8 mouse cellular contexts compared by ENCODE assay signal in genomic region chr10:110455838-110456493, GRCm38 (mm10). TPM values are rescaled to one million over a fixed set of nuclear protein-coding genes. Genes with fewer than 3 reads are reported as not detected.
DNase-seq lines count a peak whose midpoint lies in the region; ATAC-seq and TF ChIP-seq lines count a peak whose summit lies in the region.

TSS of gene Nav3 (minus strand) at chr10:110456204.

- WGBS in forebrain, embryonic 14.5 days: 1% methylated on average over 15 of the region's 50 CpGs
- WGBS in liver, embryonic 15.5 days (ENCODE audit: insufficient replicate concordance): 0% methylated on average over 26 of the region's 50 CpGs
- 0% methylated on average over 15 of the region's 50 CpGs for WGBS in neural tube, embryonic 15.5 days

- H3K27ac ChIP-seq in ES-E14 (ENCODE audit: insufficient read depth, low read depth, low read length, poor library complexity, severe bottlenecking): no peak within 1 kb of the TSS
- peak within 1 kb of the TSS; percentile 91 for H3K27ac ChIP-seq in forebrain, embryonic 14.5 days (ENCODE audit: low read depth, low read length)
- H3K27ac ChIP-seq in liver, embryonic 15.5 days (replicated peaks): no peak within 1 kb of the TSS
- H3K27ac ChIP-seq in neural tube, embryonic 15.5 days (replicated peaks): peak within 1 kb of the TSS; percentile 94

- in situ Hi-C loops in ES-E14 (cut with MboI; ENCODE audit: low sequenced_read_pairs in 2 of 2, unreplicated experiment in 2 of 2): no loop called here

- H3K4me2 ChIP-seq in forebrain, embryonic 14.5 days (ENCODE audit: low read length): peak within 1 kb of the TSS; percentile 69
- H3K4me2 ChIP-seq in liver, embryonic 15.5 days: peak within 1 kb of the TSS; percentile 64
- H3K4me2 ChIP-seq in neural tube, embryonic 15.5 days: peak within 1 kb of the TSS; percentile 89

- H3K9ac ChIP-seq in ES-E14 (ENCODE audit: insufficient read depth, low read depth, low read length, poor library complexity, severe bottlenecking): peak within 1 kb of the TSS; percentile 59
- H3K9ac ChIP-seq in forebrain, embryonic 14.5 days (ENCODE audit: low read length): peak within 1 kb of the TSS; percentile 90
- H3K9ac ChIP-seq in liver, embryonic 15.5 days: no peak within 1 kb of the TSS
- H3K9ac ChIP-seq in neural tube, embryonic 15.5 days (replicated peaks): peak within 1 kb of the TSS; percentile 85

- H3K27me3 ChIP-seq in forebrain, embryonic 14.5 days (replicated peaks; ENCODE audit: control insufficient read depth, insufficient read depth, low read length): no peaks in the 10 kb centered on the region
- H3K27me3 ChIP-seq in liver, embryonic 15.5 days: peaks cover 39% of the 10 kb centered on the region
- H3K27me3 ChIP-seq in neural tube, embryonic 15.5 days (replicated peaks): no peaks in the 10 kb centered on the region

- H3K4me3 ChIP-seq in ES-E14 (ENCODE audit: insufficient read depth in 1 of 2, low read depth in 1 of 2, low read length in 2 of 2, poor library complexity in 1 of 2, severe bottlenecking in 1 of 2): peak within 1 kb of the TSS; percentile 75 to 92
- peak within 1 kb of the TSS; percentile 77 for H3K4me3 ChIP-seq in forebrain, embryonic 14.5 days (ENCODE audit: low read depth, low read length)
- peak within 1 kb of the TSS; percentile 45 for H3K4me3 ChIP-seq in liver, embryonic 15.5 days (replicated peaks)
- H3K4me3 ChIP-seq in neural tube, embryonic 15.5 days (replicated peaks): peak within 1 kb of the TSS; percentile 84

- ATAC-seq in forebrain, embryonic 14.5 days: peak; percentile 94
- peak; percentile 69 for ATAC-seq in liver, embryonic 15.5 days (ENCODE audit: insufficient read depth)
- ATAC-seq in neural tube, embryonic 15.5 days (ENCODE audit: low FRiP score): peak; percentile 90

- H3K9me3 ChIP-seq in ES-E14 (ENCODE audit: control insufficient read depth, insufficient read depth, low read depth, low read length): no peaks in the 10 kb centered on the region
- H3K9me3 ChIP-seq in forebrain, embryonic 14.5 days (replicated peaks; ENCODE audit: control insufficient read depth, low read length): no peaks in the 10 kb centered on the region
- H3K9me3 ChIP-seq in liver, embryonic 15.5 days (replicated peaks): no peaks in the 10 kb centered on the region
- no peaks in the 10 kb centered on the region for H3K9me3 ChIP-seq in neural tube, embryonic 15.5 days (replicated peaks)

- intact Hi-C loops in heart, postnatal 10 days (cut with DNase I): loop anchor here (5.0 kb wide), 3 partner anchors 146 to 276 kb away; no protein-coding TSS in a partner anchor

- H3K36me3 ChIP-seq in ES-E14 (ENCODE audit: control insufficient read depth, insufficient read depth, low read length, poor library complexity, severe bottlenecking): no peaks in the 10 kb centered on the region
- no peaks in the 10 kb centered on the region for H3K36me3 ChIP-seq in forebrain, embryonic 14.5 days (ENCODE audit: control insufficient read depth, insufficient read depth, low read length)
- H3K36me3 ChIP-seq in liver, embryonic 15.5 days (replicated peaks): no peaks in the 10 kb centered on the region
- H3K36me3 ChIP-seq in neural tube, embryonic 15.5 days: no peaks in the 10 kb centered on the region

- no peaks in the 10 kb centered on the region for H3K4me1 ChIP-seq in ES-E14 (ENCODE audit: control insufficient read depth in 2 of 2, insufficient read depth in 2 of 2, low read length in 2 of 2, poor library complexity in 1 of 2)
- H3K4me1 ChIP-seq in forebrain, embryonic 14.5 days (ENCODE audit: control insufficient read depth, insufficient read depth, low read length): no peaks in the 10 kb centered on the region; the same call in 1 of the 2 replicates
- no peaks in the 10 kb centered on the region for H3K4me1 ChIP-seq in liver, embryonic 15.5 days (replicated peaks)
- H3K4me1 ChIP-seq in neural tube, embryonic 15.5 days: peaks cover 4% of the 10 kb centered on the region; the same call in 1 of the 2 replicates

- DNase-seq in ES-E14 (ENCODE audit: low read depth, low spot score): peak; percentile 30
- DNase-seq in cerebellum, adult 11 months: peak; percentile 64
- peak; percentile 88 for DNase-seq in forebrain, embryonic 14.5 days (ENCODE audit: low spot score)
- peak; percentile 73 to 75 for DNase-seq in heart, postnatal 10 days
- DNase-seq in kidney, postnatal 4 days: peak; percentile 76 to 84
- peak; percentile 40 to 60 for DNase-seq in urinary bladder, postnatal 4 days (ENCODE audit: low spot score in 2 of 2)

TF ChIP-seq in ES-E14, 5 proteins besides CTCF, POLR2A, EP300 and RAD21:
- 0 out of 2 replicates have a peak, but pooled peaks have one; percentile 6 for TF ChIP-seq HCFC1 (IDR thresholded peaks at IDR 0.05; ENCODE audit: borderline replicate concordance, insufficient read depth, low read length)
- no peak for TF ChIP-seq MAFK (IDR thresholded peaks at IDR 0.05; ENCODE audit: insufficient read depth, low read depth, low read length)
- TF ChIP-seq ZNF384 (IDR thresholded peaks at IDR 0.05; ENCODE audit: low read depth, low read length): no peak
- TF ChIP-seq ZC3H11A (IDR thresholded peaks at IDR 0.05; ENCODE audit: borderline replicate concordance, low read depth, low read length): no peak
- TF ChIP-seq CHD2 (IDR thresholded peaks at IDR 0.05; ENCODE audit: low read depth, low read length): no peak
TF ChIP-seq in ES-E14: peak in this region for 1.

RNA-seq across cellular contexts. Expression of gene Nav3, which starts in this region (rescaled TPM):
- 0.53 and 1.4 TPM in 2 replicates for total RNA-seq in ES-E14 (2012; rRNA removed)
- 17.6 and 22.0 TPM in 2 replicates for polyA plus RNA-seq in forebrain, embryonic 14.5 days (2014; fragmentation: Nextera tagmentation; extraction: Ambion mirVana)
- 10 to 100 TPM; 14.6 to 20.6 TPM for total RNA-seq in heart, postnatal 10 days (2021)
- 0.06 and 0.12 TPM in 2 replicates for polyA plus RNA-seq in liver, embryonic 15.5 days (2015; fragmentation: Nextera tagmentation; extraction: Ambion mirVana)
- polyA plus RNA-seq in neural tube, embryonic 15.5 days (2015; fragmentation: Nextera tagmentation; extraction: Ambion mirVana): 20.5 and 24.3 TPM in 2 replicates

Comparison
In these comparisons a context has a peak if more than half of its experiments do, and no peak if none do; other contexts are left out.
1. RNA of gene Nav3 (polyA plus RNA-seq): 20.5 to 24.3 TPM in neural tube, embryonic 15.5 days and 17.6 to 22.0 TPM in forebrain, embryonic 14.5 days; 0.06 to 0.12 TPM in liver, embryonic 15.5 days; every median in the first group is over 10 times any median in the second.
2. Peak in ATAC-seq, H3K4me3 ChIP-seq and H3K4me2 ChIP-seq in liver, embryonic 15.5 days; RNA of the gene not detected or under 1 TPM.
3. DNase-seq: peak in every context shown above with its lines; median percentile 88 in forebrain, embryonic 14.5 days; 80 in kidney, postnatal 4 days; 74 in heart, postnatal 10 days; 64 in cerebellum, adult 11 months; 50 in urinary bladder, postnatal 4 days; 30 in ES-E14.
4. H3K27ac ChIP-seq: peak in forebrain, embryonic 14.5 days (single experiment) and neural tube, embryonic 15.5 days (single experiment); none in ES-E14 (single experiment) and liver, embryonic 15.5 days (single experiment).
5. Peak in every context shown above with its lines, with median percentiles within 50 percentile points of each other: H3K4me3 ChIP-seq, ATAC-seq and H3K4me2 ChIP-seq.